Mouse (Mus musculus) left cerebral cortex, postnatal 4 days (tissue): ENCODE measurements at regions not wholly inside any gene's neighbourhood (a gene's known extent, or its start where the extent isn't known, plus 50 kb on each side); places are given as distances from the start of the nearest gene placed in this dataset.
A peak's percentile ranks its signal among the peaks of the same experiment; 100 is the strongest.

ENCODE experiments used
- DNase-seq: peaks from one replicate; pipeline ENCODE4 v3.0.0-alpha.2; 2022
- intact Hi-C: fragments of 180-260 bp; cut with DNase I; formaldehyde crosslinking; loops from one replicate; pipeline ENCODE4 v1.15.1; 2025

DNA sequence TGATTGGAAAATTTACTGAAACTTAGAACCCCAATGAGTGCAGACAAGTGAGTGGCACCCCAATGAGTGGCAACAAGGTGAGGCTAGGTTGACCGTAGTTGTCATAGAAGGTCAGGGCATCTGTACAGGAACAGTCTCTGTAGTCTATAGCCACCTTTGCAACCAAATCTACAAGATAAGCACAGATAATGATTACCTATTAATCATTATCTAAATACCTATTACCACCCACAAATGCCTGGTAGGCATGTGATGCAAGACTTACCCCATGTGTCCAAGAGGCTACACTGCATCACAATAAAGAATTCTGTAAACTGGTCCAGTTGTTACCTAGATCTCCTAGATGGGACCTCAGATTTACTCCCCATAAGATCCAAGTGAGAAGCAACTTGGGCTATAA, 778.7 kb downstream of the Cntnap5b start:
- intact Hi-C loops: no loop called here
- no peak for DNase-seq

DNA sequence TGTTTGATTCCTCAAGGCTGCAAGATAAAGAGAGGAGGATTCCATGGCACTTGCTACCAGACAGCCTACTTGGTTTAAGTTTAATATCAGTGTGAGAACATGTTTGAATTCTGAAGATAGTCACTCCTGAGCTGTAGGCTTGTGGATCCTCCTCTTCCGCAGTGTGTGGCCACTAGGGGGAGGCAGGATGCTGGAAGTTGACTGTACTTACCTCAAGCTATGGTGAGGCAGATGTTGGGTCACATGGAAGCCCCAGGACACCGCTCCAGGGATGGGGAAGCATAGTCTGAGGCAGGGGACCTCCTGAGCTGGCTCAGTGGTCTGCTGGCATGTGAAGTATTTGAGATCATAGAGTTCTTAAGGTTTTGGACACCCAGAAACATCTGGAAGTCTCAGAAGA, 784.4 kb downstream of the Cntnap5b start:
- peak; percentile 46 for DNase-seq
- intact Hi-C loops: no loop called here
